Mouse (Mus musculus) kidney, postnatal 14 days (tissue): ENCODE results near the gene Gstt1.
"Not testable (repeated sequence)": the region's sequence is repeated elsewhere in the genome, so short reads cannot be mapped to it uniquely, and the experiment has no call there.

ENCODE experiments used
- DNase-seq: peaks from one replicate; pipeline ENCODE4 v3.0.0; 2022; ENCODE audit warnings: mixed read lengths

Gstt1 gene

DNA sequence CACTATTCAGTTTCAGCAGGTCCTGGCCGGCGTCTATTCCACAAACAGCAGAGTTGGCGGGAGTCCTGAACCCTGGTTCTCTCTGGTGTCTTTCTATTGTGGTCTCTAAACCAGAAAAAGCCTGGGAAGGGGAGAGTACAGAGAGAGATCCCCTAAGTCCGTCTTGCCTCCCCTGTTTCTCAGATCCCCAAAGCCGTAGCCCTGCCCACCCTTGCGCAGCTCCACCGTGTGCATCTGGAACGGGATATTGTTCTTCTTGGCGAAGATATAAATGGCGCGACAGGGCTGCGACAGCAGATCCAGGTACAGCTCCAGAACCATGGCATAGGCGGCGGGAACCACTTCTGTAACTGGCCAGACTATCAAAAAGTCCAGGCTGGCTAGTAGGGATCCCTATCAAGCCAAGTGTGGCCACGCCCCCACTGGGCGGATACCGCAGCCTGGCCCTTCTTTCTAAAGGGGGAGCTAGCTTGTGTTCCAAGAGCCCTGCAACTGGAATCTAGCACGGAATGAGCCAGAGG is at the start of gene Gstt1:
Gstt1 (minus strand) TSS at position 409 of the 521 bp plus-strand sequence.
- DNase-seq = peak; percentile 77

DNA sequence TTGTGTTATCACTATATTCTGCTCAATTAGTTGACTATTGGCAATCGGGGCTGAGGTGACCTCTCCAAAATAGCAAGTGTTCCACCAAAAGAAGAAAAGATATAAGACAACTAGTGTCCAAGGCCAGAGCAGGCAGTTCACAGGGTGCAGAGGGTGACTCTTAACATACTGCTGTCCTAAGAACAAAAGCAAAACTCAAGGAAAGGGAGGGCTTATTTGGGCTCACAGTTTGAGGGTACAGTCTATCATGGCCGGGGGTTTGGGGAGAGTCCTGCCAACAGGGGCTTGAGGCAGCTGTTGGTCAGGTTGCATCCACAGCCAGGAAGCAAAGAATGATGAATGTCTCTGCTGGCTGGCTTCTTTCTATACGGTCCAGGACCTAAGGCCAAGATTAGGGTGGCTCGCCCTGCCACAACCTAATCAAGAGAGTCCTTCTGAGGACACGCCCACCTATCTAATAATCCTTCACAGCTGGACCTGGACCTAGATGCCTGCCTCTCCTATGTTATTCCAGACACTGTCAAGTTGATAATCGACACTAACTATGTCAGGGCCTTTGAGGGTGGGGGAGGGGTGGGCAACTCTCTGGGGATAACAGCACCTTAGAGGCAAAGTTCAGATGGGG is 47.0 kb upstream of the Gstt1 start:
- DNase-seq = no peak

DNA sequence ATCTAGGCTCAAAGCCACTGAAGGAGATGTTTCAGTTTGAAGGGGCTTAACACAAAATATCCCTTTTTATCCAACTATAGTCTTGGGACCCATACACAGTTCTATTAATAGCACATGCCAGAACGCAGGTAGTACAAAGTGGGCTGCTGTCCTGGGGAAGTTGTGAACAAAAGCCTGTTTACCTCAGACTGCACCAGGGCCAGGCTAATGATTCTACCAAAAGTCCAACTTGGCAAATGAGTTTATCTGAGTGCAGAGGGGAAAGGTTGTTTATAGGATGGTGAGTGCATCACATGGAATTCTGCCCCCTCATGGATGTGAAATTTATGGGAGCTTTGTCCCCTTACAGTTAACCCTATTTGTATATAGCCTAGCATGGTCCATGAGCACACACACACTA is 46.4 kb upstream of the Gstt1 start:
- no peak for DNase-seq

DNA sequence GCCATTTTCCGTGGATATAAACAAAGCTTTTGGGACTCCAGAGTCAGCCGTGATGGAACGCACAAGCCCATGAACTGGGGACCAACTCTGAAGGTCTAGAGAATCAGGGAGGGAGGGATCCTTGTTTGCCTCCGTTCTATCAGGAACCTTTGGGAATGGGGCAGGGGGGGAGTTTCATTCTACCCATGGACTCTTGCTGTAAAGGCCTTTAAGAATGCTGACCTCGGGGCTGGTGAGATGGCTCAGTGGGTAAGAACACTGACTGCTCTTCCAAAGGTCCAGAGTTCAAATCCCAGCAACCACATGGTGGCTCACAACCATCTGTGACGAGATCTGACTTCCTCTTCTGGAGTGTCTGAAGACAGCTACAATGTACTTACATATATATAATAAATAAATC is 45.5 kb upstream of the Gstt1 start:
- not testable (repeated sequence) for DNase-seq

DNA sequence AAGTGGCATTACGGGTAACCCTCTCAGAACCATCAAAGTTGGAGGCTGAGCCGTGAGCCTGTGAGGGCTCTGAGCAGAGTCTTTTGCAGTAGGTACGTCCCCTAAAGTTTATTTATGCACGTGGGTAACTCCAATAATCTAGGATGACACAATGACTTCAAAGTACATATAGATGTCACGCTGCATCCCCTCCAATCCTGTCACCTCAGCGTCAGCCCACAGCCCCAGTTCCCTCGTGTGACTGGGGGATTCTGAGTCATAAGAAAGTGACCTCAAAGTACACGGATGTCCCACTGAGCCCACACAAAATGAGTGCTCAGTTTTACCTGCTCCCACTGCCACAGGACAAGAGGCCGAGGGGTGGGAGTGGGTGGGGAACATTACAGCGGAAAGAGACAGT is 40.7 kb upstream of the Gstt1 start:
- no peak for DNase-seq

DNA sequence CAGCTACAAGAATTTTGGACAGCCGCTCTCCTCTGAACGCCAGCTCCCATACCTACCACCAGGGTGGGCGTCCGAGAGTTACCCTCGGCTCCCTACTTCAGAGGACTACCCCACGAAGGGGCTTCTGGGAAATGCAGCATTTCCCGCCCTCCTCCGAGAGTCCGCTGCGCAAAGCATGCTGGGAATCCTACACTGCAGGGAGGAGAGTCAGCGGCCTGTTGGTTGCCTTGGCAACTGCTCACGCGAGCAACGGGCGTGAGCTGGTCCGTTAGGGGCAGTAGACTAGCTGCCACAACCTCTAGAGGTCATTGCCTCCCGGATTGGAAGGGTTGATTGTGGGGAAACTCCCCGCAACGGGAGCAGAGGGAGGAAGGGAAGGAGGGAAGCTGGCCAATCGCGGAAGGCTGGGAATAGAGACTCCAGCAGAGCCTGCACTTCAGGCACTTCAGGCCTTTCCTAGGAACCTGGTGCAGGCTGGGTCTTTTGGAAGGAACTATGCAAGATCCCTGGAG is 38.9 kb upstream of the Gstt1 start, which contains the start of gene Gstt2:
Gstt2 (minus strand) TSS at position 177 of the 512 bp plus-strand sequence.
- peak; percentile 97 for DNase-seq

DNA sequence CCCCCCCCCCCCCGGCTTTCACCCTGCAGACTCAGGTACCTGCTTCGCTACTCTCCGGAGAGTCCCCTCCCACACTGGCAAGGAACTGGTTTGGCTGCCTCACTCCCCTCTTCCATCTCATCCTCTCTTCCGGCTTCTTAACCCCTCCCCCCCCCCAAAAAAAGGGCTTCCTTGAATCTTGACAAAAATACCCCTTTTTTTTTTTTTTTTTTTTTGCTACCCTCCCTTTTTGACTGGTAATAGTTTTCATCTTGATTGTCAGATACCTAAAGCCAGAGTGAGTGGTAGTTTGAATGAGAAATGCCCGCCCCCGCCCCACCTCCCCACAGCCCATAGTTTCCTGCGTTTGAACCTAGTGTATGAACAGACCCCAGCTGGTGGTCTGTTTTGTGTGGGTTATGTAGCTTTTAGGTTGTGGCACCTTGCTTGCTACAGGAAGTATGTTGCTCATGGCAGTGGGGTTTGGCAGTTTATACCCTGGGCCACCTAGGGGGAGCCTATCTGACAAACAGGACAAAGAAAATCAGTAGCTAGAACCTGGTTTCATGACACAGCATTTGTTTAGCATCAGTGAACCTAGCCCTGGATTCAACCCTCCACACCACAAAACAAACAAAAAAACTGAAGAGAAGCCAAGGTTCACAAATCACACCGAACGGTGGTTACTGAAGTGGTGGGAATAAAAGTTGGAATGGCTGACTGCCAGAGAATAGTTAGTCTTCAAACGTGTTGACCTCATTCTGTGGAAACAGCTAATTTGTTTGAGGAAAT is 37.6 kb upstream of the Gstt1 start:
- DNase-seq = peak; percentile 83

DNA sequence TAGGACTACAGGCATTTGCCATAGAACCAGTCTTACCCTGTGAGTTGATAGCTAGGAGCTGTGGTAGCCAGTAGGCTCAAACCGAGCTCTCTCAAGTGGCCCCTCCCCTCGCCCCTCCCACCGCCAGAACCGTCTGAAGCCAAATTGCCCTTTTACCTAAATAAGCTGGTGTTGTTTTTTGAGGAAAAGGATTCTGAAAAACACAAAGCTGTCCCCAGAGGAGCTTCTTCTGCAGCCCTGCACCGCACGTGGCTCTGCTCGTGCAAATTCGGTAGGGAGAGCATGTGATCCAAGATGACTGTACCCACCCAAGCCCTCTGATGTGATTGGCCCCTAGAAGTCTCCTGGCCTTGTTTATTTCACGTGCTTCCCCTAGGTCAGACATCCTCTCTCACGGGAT is 36.9 kb upstream of the Gstt1 start:
- peak; percentile 84 for DNase-seq

DNA sequence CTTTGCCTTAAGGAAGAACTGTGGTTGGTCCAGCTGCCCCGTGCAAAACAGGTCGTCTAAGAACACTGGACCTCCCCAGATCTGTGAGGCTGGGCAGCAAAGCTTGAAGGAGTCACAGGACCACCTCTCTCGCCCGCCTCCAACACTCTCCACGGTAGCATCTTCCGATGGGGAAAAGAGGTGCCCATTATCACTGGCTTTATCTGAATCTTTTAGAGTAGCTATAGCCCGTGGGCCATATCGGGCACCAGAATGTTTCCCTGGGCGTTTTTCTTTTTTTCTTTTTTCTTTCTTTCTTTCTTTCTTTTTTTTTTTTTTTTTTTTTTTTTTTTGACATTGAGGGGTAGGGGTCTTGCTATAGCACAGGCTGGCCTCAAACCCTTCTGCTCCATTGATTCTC is 36.3 kb upstream of the Gstt1 start:
- DNase-seq = no peak

DNA sequence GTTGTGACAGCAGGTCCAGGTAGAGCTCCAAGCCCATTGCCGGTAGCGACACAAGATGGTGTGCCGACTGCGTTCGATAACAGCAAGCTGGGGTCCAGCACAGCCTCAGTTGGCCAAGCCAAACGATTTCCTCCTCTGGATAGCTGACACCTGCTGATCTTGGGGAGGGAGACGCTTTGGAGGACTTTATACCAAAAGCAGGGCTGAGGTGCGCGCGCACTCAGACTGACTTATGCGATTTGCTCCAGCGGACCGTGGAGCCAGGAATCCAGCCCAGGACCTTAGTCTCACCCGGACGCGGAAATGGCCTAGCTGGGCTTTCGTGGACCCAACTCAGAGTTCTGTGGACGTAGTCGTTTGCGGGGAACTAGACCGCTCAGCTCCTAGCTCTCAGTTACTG is 35.9 kb upstream of the Gstt1 start:
- DNase-seq = peak; percentile 94

DNA sequence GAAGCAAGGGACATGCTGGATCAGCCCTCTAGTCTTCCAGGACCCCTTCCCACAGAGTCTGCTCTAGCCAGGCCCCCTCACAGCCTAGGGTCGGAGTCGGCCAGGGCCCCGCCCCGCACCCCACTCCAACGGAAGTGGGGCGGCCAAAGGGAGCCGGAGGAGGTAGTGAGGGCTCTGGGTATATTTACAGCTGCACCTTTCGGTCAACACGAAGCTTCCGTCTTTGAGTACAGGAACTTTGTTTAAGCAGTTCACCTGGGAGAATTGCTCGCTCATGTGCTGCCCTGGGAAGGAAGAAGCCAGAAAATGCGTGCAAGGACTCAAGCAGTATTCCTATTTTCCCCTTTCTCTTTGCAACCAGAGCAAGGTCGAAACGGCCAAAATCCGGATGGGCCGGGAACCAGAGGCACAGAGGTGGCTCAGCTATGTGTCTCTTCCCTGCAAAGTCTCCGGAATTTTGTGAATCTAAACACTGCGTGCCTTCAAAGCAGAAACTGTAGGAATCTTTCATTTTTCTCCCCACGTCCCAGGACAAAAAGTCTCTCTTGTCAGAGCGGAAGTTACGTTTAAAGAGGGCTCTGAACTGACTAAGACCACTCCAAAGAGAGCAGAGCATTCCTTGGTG is 35.2 kb upstream of the Gstt1 start:
- DNase-seq = peak; percentile 50

DNA sequence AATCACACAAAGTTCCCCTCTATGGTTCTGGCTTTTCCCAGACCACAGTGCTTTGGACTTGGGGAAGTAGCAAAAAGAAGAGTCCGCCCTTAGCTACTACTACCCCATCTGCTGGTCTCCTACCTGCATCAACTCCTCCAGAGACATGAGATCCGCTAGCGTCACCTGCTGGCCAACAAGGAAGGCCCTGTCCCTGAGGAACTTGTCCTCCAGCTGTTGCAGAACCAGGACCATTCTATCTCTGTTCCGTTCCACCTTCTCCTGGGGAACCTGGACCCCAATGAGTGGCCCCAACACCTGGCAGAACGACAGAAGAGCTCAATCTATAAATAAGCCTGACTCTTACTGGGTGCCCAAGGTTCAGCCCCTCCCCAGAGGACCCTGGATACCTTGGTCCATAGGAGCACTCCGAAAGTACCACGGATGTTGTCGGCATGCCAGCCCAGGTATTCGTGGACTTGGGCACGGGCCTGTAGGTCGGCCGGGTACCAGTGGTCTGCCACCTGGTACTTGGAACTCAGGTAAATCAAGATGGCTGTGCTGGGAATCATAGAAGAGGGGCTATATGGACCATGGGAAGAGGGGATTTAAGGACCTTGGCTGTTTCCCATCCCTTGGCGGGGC is 34.0 kb upstream of the Gstt1 start:
- peak; percentile 77 for DNase-seq

DNA sequence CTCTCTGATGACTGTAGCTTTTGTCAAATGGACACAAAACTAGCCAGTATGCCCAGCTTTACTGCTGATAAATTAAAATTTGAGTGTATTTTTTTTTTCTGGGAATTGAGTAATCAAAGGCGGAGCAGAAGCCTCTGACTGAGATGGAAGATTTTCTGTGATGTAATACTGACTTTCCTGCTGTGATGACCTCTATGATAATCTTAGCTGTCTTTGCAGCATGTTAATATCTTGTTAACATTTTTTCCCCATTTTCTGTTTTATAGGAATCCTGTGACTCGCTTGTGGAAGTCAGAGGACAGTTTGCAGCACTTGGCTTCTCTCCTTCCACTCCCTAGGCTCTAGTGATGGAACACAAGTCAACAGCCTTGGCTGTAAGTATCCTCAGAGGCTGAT is 31.9 kb upstream of the Gstt1 start:
- DNase-seq = no peak

DNA sequence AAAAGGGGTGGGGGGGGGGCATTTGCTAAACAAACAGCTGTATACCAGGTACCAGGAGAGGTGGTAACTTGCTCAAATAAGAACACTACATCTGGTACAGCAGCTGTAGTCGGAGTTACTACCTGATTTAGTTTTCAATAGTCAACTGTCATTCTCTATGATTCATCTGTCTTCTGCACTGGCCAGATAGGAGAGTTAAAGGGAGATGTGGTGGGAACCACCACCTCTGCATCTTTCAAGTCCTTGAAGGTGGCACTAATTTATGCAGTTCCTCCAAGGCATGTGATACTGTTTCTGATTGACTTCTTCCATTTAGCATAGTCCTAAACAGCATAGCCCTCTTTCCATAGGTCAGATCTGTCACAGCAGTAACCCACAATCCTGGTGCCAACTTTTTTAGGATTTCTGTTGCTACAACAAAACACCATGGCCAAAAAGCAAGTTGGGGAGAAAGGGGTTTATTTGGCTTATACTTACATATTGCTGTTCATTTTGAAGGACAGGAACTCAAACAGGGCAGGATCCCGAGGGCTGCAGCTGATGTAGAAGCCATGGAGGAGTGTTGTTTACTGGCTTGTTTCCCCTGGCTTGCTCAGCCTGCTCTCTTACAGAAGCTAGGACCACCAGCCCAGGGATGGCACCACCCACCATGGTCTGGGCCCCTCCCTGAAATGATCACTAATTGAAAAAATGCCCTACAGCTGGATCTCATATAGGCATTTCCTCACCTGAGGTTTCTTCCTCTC is 31.3 kb upstream of the Gstt1 start:
- DNase-seq = no peak

DNA sequence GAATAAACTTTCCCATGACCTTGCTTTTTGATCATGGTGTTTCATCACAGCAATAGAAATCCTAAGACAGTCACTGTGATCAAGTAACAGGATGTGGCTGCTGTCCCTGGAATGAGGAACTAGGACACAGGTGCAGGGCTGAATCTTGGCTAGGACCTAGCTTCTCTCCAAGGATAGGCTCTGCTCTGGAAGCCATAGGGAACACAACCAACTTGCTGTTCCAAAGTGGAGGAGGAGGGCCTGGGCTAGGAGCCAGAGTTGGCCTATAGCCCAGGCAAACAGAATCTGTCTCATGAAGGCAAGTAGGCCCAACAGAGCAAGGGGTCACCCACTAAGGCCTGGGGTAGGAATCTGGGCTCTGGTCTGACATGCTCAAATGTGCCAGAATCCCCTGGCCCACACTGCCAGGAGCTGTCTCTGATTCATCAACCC is 30.1 kb upstream of the Gstt1 start:
- peak; percentile 62 for DNase-seq

DNA sequence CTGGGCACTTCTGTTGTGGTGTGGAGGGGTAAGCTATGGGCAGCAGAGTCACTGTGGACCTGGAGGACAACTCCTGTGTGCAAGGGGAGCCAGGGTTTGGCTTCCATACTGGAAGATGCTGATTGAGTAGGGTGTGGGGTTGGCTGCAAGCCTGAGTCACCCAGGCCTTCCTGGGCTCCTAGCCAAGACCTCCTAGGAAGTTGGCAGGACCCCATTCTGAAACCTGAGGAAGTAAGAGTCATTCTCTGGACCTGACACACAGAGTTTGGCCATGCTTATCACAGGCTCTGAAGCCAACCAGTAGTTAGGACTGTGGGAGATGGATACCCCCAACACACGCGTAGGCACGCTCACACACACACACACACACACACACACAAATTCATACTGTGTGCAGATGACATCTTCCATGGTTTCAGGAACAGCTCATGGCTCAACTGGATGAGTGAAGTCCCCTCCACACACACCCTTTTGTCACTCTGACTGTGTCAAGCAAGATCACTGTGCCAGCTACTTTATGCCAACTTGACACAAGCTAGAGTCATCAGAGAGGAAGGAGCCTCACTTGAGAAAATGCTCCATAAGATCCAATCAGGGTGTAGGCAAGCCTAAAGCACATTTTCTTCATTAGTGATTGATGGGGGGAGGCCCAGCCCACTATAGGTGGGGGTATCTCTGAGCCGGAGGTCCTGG is 29.4 kb upstream of the Gstt1 start:
- DNase-seq = peak; percentile 86

DNA sequence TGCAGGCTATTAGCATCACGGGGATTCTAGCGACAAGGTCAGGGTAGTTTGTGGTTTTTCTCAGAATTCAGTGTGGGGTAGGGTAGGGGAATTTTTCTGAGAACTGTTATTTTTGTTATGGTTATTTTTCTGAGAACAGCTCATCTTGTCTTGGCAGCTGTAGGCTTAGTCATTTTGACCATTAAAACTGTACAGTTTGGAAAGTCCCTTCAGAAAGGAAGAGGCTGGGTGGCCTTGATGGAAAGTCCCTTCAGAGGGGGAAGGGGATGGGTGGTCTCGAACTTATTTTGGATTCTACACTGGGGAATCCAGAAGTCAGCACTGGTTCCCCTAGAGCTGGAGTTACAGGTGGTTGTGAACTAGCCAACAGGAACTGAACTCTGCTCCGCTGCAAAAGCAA is 26.1 kb upstream of the Gstt1 start:
- no peak for DNase-seq

DNA sequence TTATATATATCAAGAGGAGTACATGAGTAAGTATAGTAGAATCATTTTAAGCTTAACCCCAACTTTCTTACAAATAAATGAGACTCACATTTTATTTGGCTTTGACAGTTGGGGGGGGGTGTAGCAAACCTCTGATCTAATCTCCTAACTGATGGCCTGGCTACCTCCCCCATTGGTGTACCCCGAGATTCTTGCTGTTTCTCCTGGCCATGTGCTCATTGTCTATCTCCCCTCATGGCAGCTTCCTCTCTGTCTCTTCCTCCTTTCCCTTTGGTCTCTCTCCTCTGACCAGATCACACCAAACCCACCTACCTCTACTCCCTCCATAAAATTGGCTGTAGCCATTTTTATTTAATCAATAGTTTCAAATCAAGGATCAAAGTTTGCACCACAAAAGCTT is 25.4 kb upstream of the Gstt1 start:
- no peak for DNase-seq

DNA sequence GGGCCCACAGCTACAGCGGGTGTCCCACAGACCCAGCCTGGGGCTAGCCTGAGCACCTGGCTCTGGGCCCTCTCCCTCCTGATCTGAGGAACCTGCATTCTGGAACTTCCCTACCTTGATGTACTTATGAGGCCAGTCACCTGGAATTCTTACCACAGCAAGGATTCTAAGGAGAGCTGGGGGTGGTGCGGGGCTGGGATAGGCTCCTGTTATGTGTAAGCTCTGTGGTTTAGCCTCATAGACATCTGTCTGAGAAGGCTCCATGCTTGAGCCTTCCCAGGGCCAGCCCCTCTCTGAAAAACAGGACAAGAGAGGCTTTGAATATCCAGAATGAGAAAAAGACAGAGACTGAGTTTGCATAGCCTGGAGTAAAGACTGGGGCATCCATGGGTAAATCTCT is 24.1 kb upstream of the Gstt1 start, which contains the start of gene Gstt4:
Gstt4 (minus strand) TSS at position 101 of the 400 bp plus-strand sequence.
- DNase-seq = no peak

DNA sequence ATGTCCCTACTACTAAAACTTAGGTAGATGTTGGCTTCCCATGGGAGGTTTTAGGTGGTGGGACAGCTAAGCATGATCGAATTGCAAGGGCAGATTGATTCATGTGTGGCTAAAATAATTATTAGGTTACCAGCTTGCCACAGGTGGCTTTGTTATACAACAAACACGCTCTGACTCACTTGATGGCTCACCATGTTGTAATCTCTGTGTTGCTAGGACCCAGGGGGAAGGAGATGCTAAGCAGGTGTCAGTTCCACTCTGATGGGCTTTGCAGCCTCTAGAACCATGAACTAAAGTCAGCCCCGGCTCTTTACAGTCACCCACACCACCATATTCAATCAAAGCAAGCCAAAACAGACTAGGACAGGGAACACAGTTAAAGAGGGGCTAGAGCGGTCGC is 21.5 kb upstream of the Gstt1 start:
- DNase-seq = no peak

DNA sequence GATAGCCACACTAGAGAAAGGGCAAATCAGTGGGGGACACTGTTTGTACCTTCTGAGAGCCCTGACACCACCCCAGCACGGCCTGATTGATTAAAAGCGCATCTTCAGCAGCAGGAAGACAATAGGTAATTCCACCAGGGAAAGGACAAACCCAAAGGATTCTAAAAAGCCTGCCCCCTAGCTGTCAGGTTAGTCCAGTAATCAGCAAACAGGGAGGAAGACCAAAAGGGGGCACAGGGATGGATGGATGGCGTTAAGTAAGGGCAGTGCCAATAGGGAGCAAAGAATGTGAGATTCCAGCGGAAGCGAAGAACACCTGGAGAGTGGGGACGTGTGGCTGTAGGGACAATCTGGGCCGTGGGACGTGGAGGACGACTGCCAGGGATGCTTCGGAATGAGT is 20.3 kb upstream of the Gstt1 start:
- no peak for DNase-seq

DNA sequence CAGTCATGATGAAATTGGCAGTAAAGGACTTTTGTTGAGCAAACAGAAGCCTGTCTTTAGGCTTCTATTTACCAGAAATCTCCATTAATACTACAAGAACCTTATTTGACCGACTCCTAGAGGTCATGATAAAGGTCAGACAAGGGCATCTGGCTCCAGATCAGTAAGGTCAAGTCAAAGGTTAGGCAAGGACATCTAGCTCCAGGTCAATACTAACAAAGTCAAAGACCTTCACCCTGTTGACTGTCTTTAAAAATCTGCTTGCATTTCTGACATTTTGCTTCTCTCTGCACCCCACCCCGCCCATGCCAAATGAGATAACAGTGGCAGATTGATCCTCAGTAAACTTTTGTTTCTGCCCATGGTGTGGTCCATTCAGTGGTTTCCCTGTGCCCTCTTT is 5.8 kb upstream of the Gstt1 start:
- no peak for DNase-seq
